Mouse (Mus musculus) liver, embryonic 12.5 days (tissue): ENCODE data around the gene Esrrg. TPM values are rescaled to one million over a fixed set of nuclear protein-coding genes. Genes with fewer than 3 reads are reported as not detected.
A peak's percentile ranks its signal among the peaks of the same experiment; 100 is the strongest.

ENCODE experiments used
- ATAC-seq: fragments of 200-750 bp; cut with Nextera tagmentation; 2 replicates; pipeline ENCODE4 v1.8.0; 2017; ENCODE audit warnings: moderate number of reproducible peaks, mild to moderate bottlenecking, moderate library complexity
- H3K27ac ChIP-seq: fragments of 300-500 bp; sonication (generic); 2 replicates; pipeline ENCODE4 v1.5.1; 2016; ENCODE audit warnings: mild to moderate bottlenecking
- H3K27me3 ChIP-seq: fragments of 300-500 bp; sonication (generic); replicated peaks from 2 replicates; pipeline ENCODE4 v1.6.1; 2016; ENCODE audit warnings: mild to moderate bottlenecking, moderate library complexity
- H3K36me3 ChIP-seq: fragments of 300-500 bp; sonication (generic); 2 replicates; pipeline ENCODE4 v1.6.1; 2016; ENCODE audit warnings: mild to moderate bottlenecking, moderate library complexity
- H3K4me1 ChIP-seq: fragments of 300-500 bp; sonication (generic); 2 replicates; pipeline ENCODE4 v1.6.1; 2016
- H3K4me2 ChIP-seq: fragments of 300-500 bp; sonication (generic); 2 replicates; pipeline ENCODE4 v1.6.1; 2016; ENCODE audit warnings: mild to moderate bottlenecking, moderate library complexity
- H3K4me3 ChIP-seq: fragments of 300-500 bp; sonication (generic); 2 replicates; pipeline ENCODE4 v1.5.1; 2016; ENCODE audit warnings: mild to moderate bottlenecking, moderate library complexity
- H3K9ac ChIP-seq: fragments of 300-500 bp; sonication (generic); 2 replicates; pipeline ENCODE4 v1.6.1; 2016; ENCODE audit warnings: mild to moderate bottlenecking, moderate library complexity
- H3K9me3 ChIP-seq: fragments of 300-500 bp; sonication (generic); replicated peaks from 2 replicates; pipeline ENCODE4 v1.6.1; 2016; ENCODE audit warnings: mild to moderate bottlenecking, moderate library complexity
- WGBS: fragments of 180-500 bp; shearing (Covaris S2); methylation state at CpG from one replicate; pipeline ENCODE4 v1.1.7; 2016; ENCODE audit not compliant: insufficient replicate concordance; 5-methylcytosine and 5-hydroxymethylcytosine counted together
- polyA plus RNA-seq: library from polyadenylated mRNA; unstranded; fragments of >200 nt; fragmentation: Nextera tagmentation; extraction: Ambion mirVana; gene quantifications from 2 replicates; pipeline ENCODE4 v1.2.1, GENCODE M21; 2016

Gene Esrrg
- polyA plus RNA-seq, 1 experiment from 2014 or later: 0.25 TPM

GRCm38 (mm10) chr1:187990161-187990560 is 381.6 kb downstream of the Esrrg start:
- no peak overlapping the region for H3K27ac ChIP-seq
- no peak overlapping the region for H3K4me3 ChIP-seq
- H3K9ac ChIP-seq: no peak overlapping the region
- no peaks in the 10 kb centered on the region for H3K27me3 ChIP-seq
- H3K4me2 ChIP-seq: no peak overlapping the region
- no peaks in the 10 kb centered on the region for H3K36me3 ChIP-seq
- H3K9me3 ChIP-seq: no peaks in the 10 kb centered on the region
- H3K4me1 ChIP-seq: no peaks in the 10 kb centered on the region
- ATAC-seq: no peak

- Histone ChIP-seq H3K27me3 (peaks cover 18% of the 10 kb centered on the region), H3K36me3 (no peaks in the 10 kb centered on the region), H3K4me2 (peak overlapping the region; percentile 59), H3K9ac (no peak overlapping the region), H3K4me3 (peak overlapping the region; percentile 37), H3K9me3 (no peaks in the 10 kb centered on the region), H3K27ac (no peak overlapping the region), H3K4me1 (no peaks in the 10 kb centered on the region; the same call in 1 of the 2 replicates)
- 3% methylated on average over 39 of the region's 39 CpGs for WGBS
- peak; percentile 71 for ATAC-seq
Observed at GRCm38 (mm10) chr1:187997584-187998338, 389.2 kb downstream of the Esrrg start.

GRCm38 (mm10) chr1:187999121-187999520 is 390.5 kb downstream of the Esrrg start:
- H3K4me3 ChIP-seq: no peak overlapping the region
- H3K9me3 ChIP-seq: no peaks in the 10 kb centered on the region
- no peak overlapping the region for H3K9ac ChIP-seq
- H3K36me3 ChIP-seq: no peaks in the 10 kb centered on the region
- peaks cover 18% of the 10 kb centered on the region for H3K27me3 ChIP-seq
- no peak for ATAC-seq
- 61% methylated on average over 3 of the region's 4 CpGs for WGBS
- H3K4me1 ChIP-seq: no peaks in the 10 kb centered on the region; the same call in 1 of the 2 replicates
- no peak overlapping the region for H3K4me2 ChIP-seq
- H3K27ac ChIP-seq: no peak overlapping the region

- Histone ChIP-seq H3K4me3 (no peak overlapping the region), H3K4me2 (no peak overlapping the region), H3K27ac (no peak overlapping the region), H3K9ac (no peak overlapping the region), H3K4me1 (no peaks in the 10 kb centered on the region; the same call in 1 of the 2 replicates), H3K9me3 (no peaks in the 10 kb centered on the region), H3K27me3 (peaks cover 18% of the 10 kb centered on the region), H3K36me3 (no peaks in the 10 kb centered on the region)
- ATAC-seq: no peak
- 71% methylated on average over 8 of the region's 8 CpGs for WGBS
Observed at GRCm38 (mm10) chr1:188000189-188000588, 391.6 kb downstream of the Esrrg start.

- Histone ChIP-seq H3K4me3 (no peak overlapping the region), H3K4me1 (no peaks in the 10 kb centered on the region), H3K27me3 (peaks cover 10% of the 10 kb centered on the region; the same call in 1 of the 2 replicates), H3K9ac (no peak overlapping the region), H3K36me3 (no peaks in the 10 kb centered on the region), H3K4me2 (no peak overlapping the region), H3K9me3 (no peaks in the 10 kb centered on the region), H3K27ac (no peak overlapping the region)
- ATAC-seq: no peak
- WGBS: 34% methylated on average over 13 of the region's 13 CpGs
Observed at GRCm38 (mm10) chr1:188006820-188007491, 398.4 kb downstream of the Esrrg start.

- Histone ChIP-seq H3K4me3 (no peak overlapping the region), H3K9me3 (no peaks in the 10 kb centered on the region), H3K4me1 (no peaks in the 10 kb centered on the region), H3K9ac (no peak overlapping the region), H3K27me3 (peaks cover 10% of the 10 kb centered on the region; the same call in 1 of the 2 replicates), H3K4me2 (no peak overlapping the region), H3K36me3 (no peaks in the 10 kb centered on the region), H3K27ac (no peak overlapping the region)
- WGBS: 53% methylated on average over 13 of the region's 13 CpGs
- no peak for ATAC-seq
Observed at GRCm38 (mm10) chr1:188008476-188008875, 399.9 kb downstream of the Esrrg start.

- WGBS: 61% methylated on average over 5 of the region's 5 CpGs
- H3K9me3 ChIP-seq: no peaks in the 10 kb centered on the region
- no peak for ATAC-seq
- H3K36me3 ChIP-seq: no peaks in the 10 kb centered on the region
- H3K9ac ChIP-seq: no peak overlapping the region
- H3K4me3 ChIP-seq: no peak overlapping the region
- H3K4me1 ChIP-seq: no peaks in the 10 kb centered on the region
- no peak overlapping the region for H3K4me2 ChIP-seq
- peaks cover 10% of the 10 kb centered on the region; the same call in 1 of the 2 replicates for H3K27me3 ChIP-seq
- H3K27ac ChIP-seq: no peak overlapping the region
Observed at GRCm38 (mm10) chr1:188009868-188010267, 401.3 kb downstream of the Esrrg start.

GRCm38 (mm10) chr1:188010860-188011259 is 402.3 kb downstream of the Esrrg start:
- Histone ChIP-seq H3K9ac (no peak overlapping the region), H3K4me3 (no peak overlapping the region), H3K4me2 (no peak overlapping the region), H3K27me3 (peaks cover 8% of the 10 kb centered on the region; the same call in 1 of the 2 replicates), H3K4me1 (no peaks in the 10 kb centered on the region), H3K9me3 (no peaks in the 10 kb centered on the region), H3K36me3 (no peaks in the 10 kb centered on the region), H3K27ac (no peak overlapping the region)
- 55% methylated on average over 1 of the region's 1 CpGs for WGBS
- no peak for ATAC-seq

GRCm38 (mm10) chr1:188014411-188014810 is 405.8 kb downstream of the Esrrg start:
- no peak overlapping the region for H3K4me2 ChIP-seq
- H3K4me3 ChIP-seq: no peak overlapping the region
- H3K9me3 ChIP-seq: no peaks in the 10 kb centered on the region
- ATAC-seq: no peak
- 57% methylated on average over 4 of the region's 4 CpGs for WGBS
- no peak overlapping the region for H3K27ac ChIP-seq
- no peaks in the 10 kb centered on the region for H3K36me3 ChIP-seq
- no peaks in the 10 kb centered on the region for H3K4me1 ChIP-seq
- no peak overlapping the region for H3K9ac ChIP-seq
- H3K27me3 ChIP-seq: no peaks in the 10 kb centered on the region

- Histone ChIP-seq H3K4me2 (no peak overlapping the region), H3K27me3 (no peaks in the 10 kb centered on the region), H3K9me3 (no peaks in the 10 kb centered on the region), H3K27ac (no peak overlapping the region), H3K36me3 (no peaks in the 10 kb centered on the region), H3K4me1 (no peaks in the 10 kb centered on the region), H3K9ac (no peak overlapping the region), H3K4me3 (no peak overlapping the region)
- no peak for ATAC-seq
- WGBS: 50% methylated on average over 14 of the region's 14 CpGs
Observed at GRCm38 (mm10) chr1:188017956-188018862, 409.6 kb downstream of the Esrrg start.

GRCm38 (mm10) chr1:188029205-188029604 is 420.6 kb downstream of the Esrrg start:
- Histone ChIP-seq H3K4me1 (no peaks in the 10 kb centered on the region), H3K4me3 (no peak overlapping the region), H3K9ac (no peak overlapping the region), H3K4me2 (no peak overlapping the region), H3K9me3 (no peaks in the 10 kb centered on the region), H3K27ac (no peak overlapping the region), H3K27me3 (no peaks in the 10 kb centered on the region), H3K36me3 (no peaks in the 10 kb centered on the region)
- ATAC-seq: no peak
- WGBS: 69% methylated on average over 8 of the region's 8 CpGs

GRCm38 (mm10) chr1:188030116-188030515 is 421.5 kb downstream of the Esrrg start:
- Histone ChIP-seq H3K36me3 (no peaks in the 10 kb centered on the region), H3K9me3 (no peaks in the 10 kb centered on the region), H3K27ac (no peak overlapping the region), H3K4me3 (no peak overlapping the region), H3K4me2 (no peak overlapping the region), H3K27me3 (no peaks in the 10 kb centered on the region), H3K4me1 (no peaks in the 10 kb centered on the region), H3K9ac (no peak overlapping the region)
- no peak for ATAC-seq
- WGBS: 34% methylated on average over 10 of the region's 10 CpGs
